Mouse (Mus musculus) forebrain, embryonic 10.5 days (tissue): ENCODE measurements around the gene Rplp0. TPM values are rescaled to one million over a fixed set of nuclear protein-coding genes. Genes with fewer than 3 reads are reported as not detected.
"Not testable (repeated sequence)": the region's sequence is repeated elsewhere in the genome, so short reads cannot be mapped to it uniquely, and the experiment has no call there.

ENCODE experiments used
- DNase-seq: peaks from one replicate; pipeline ENCODE4 v3.0.0-alpha.2; 2017; ENCODE audit warnings: low spot score; ENCODE audit errors: extremely low spot score
- H3K27ac ChIP-seq: fragments of 300-500 bp; sonication (generic); 2 replicates; pipeline ENCODE4 v1.5.1; 2016; ENCODE audit warnings: mild to moderate bottlenecking
- H3K27me3 ChIP-seq: fragments of 300-500 bp; sonication (generic); 2 replicates; pipeline ENCODE4 v1.6.1; 2016; ENCODE audit warnings: mild to moderate bottlenecking; ENCODE audit not compliant: poor library complexity, severe bottlenecking
- H3K36me3 ChIP-seq: fragments of 300-500 bp; sonication (generic); replicated peaks from 2 replicates; pipeline ENCODE4 v1.6.1; 2016; ENCODE audit warnings: mild to moderate bottlenecking, moderate library complexity
- H3K4me1 ChIP-seq: fragments of 300-500 bp; sonication (generic); 2 replicates; pipeline ENCODE4 v1.6.1; 2016
- H3K4me3 ChIP-seq: fragments of 300-500 bp; sonication (generic); 2 replicates; pipeline ENCODE4 v1.5.1; 2016; ENCODE audit warnings: mild to moderate bottlenecking, moderate library complexity
- H3K9me3 ChIP-seq: fragments of 300-500 bp; sonication (generic); 2 replicates; pipeline ENCODE4 v1.6.1; 2016; ENCODE audit warnings: mild to moderate bottlenecking, moderate library complexity
- WGBS: fragments of 180-500 bp; shearing (Covaris S2); methylation state at CpG from one replicate; pipeline ENCODE4 v1.1.7; 2016; 5-methylcytosine and 5-hydroxymethylcytosine counted together
- polyA plus RNA-seq: library from polyadenylated mRNA; unstranded; fragments of >200 nt; fragmentation: Nextera tagmentation; extraction: Ambion mirVana; gene quantifications from 2 replicates; pipeline ENCODE4 v1.2.1, GENCODE M21; 2016

Rplp0 gene
- polyA plus RNA-seq, result 1,454 and 1,463 TPM in 2 replicates

GRCm38 (mm10) chr5:115559237-115560101 is at the start of gene Rplp0:
Gene Rplp0, plus strand, starts transcription at chr5:115559467.
- peak; percentile 99 for DNase-seq
- no peaks in the 10 kb centered on the region for H3K9me3 ChIP-seq
- peak within 1 kb of the TSS; percentile 96 for H3K27ac ChIP-seq
- peak within 1 kb of the TSS; percentile 79 for H3K4me3 ChIP-seq
- H3K4me1 ChIP-seq, result peaks cover 43% of the 10 kb centered on the region
- no peaks in the 10 kb centered on the region for H3K27me3 ChIP-seq
- WGBS, result under 1% methylated on average over 78 of the region's 78 CpGs
- peaks cover 47% of the 10 kb centered on the region for H3K36me3 ChIP-seq

GRCm38 (mm10) chr5:115509790-115510689 is 49.2 kb upstream of the Rplp0 start:
- no peak for DNase-seq
- H3K4me1 ChIP-seq, result peaks cover 64% of the 10 kb centered on the region
- 61% methylated on average over 15 of the region's 15 CpGs for WGBS

GRCm38 (mm10) chr5:115512375-115512774 is 46.9 kb upstream of the Rplp0 start:
- DNase-seq, result no peak
- 96% methylated on average over 7 of the region's 7 CpGs for WGBS
- H3K9me3 ChIP-seq, result no peaks in the 10 kb centered on the region
- peaks cover 66% of the 10 kb centered on the region for H3K4me1 ChIP-seq
- no peak overlapping the region for H3K4me3 ChIP-seq
- H3K27ac ChIP-seq, result no peak overlapping the region
- no peaks in the 10 kb centered on the region for H3K27me3 ChIP-seq
- H3K36me3 ChIP-seq, result peaks cover 30% of the 10 kb centered on the region

More at GRCm38 (mm10) chr5:115509790-115510689, 49.2 kb upstream of the Rplp0 start:
- Histone ChIP-seq H3K36me3 (peaks cover 12% of the 10 kb centered on the region; the same call in 1 of the 2 replicates), H3K27ac (peak overlapping the region; percentile 70), H3K4me3 (peak overlapping the region; percentile 91), H3K27me3 (no peaks in the 10 kb centered on the region), H3K9me3 (no peaks in the 10 kb centered on the region)

GRCm38 (mm10) chr5:115513246-115513645 is 46.0 kb upstream of the Rplp0 start:
- Histone ChIP-seq H3K36me3 (peaks cover 35% of the 10 kb centered on the region), H3K27ac (no peak overlapping the region), H3K4me3 (no peak overlapping the region), H3K4me1 (peaks cover 57% of the 10 kb centered on the region), H3K9me3 (no peaks in the 10 kb centered on the region), H3K27me3 (no peaks in the 10 kb centered on the region)
- no peak for DNase-seq
- 96% methylated on average over 14 of the region's 14 CpGs for WGBS

- Histone ChIP-seq H3K27ac (peak overlapping the region; percentile 81; the same call in 1 of the 2 replicates), H3K4me3 (no peak overlapping the region), H3K36me3 (peaks cover 36% of the 10 kb centered on the region), H3K27me3 (no peaks in the 10 kb centered on the region), H3K9me3 (no peaks in the 10 kb centered on the region), H3K4me1 (peaks cover 52% of the 10 kb centered on the region)
- 95% methylated on average over 16 of the region's 16 CpGs for WGBS
- DNase-seq, result no peak
Observed at GRCm38 (mm10) chr5:115513721-115514120, 45.5 kb upstream of the Rplp0 start.

- H3K27ac ChIP-seq, result peak overlapping the region; percentile 81
- H3K9me3 ChIP-seq, result no peaks in the 10 kb centered on the region
- no peaks in the 10 kb centered on the region for H3K27me3 ChIP-seq
- peaks cover 46% of the 10 kb centered on the region for H3K4me1 ChIP-seq
- peaks cover 36% of the 10 kb centered on the region for H3K36me3 ChIP-seq
- 73% methylated on average over 6 of the region's 6 CpGs for WGBS
- no peak for DNase-seq
- 0 out of 2 replicates have a peak overlapping the region, but pooled peaks have one; percentile 1 for H3K4me3 ChIP-seq
Observed at GRCm38 (mm10) chr5:115514346-115514745, 44.9 kb upstream of the Rplp0 start.

GRCm38 (mm10) chr5:115514896-115515587 is 44.2 kb upstream of the Rplp0 start:
- peak overlapping the region; percentile 81 for H3K27ac ChIP-seq
- H3K4me3 ChIP-seq, result 0 out of 2 replicates have a peak overlapping the region, but pooled peaks have one; percentile 1
- H3K9me3 ChIP-seq, result no peaks in the 10 kb centered on the region
- 63% methylated on average over 20 of the region's 20 CpGs for WGBS
- H3K36me3 ChIP-seq, result peaks cover 36% of the 10 kb centered on the region
- no peaks in the 10 kb centered on the region for H3K27me3 ChIP-seq
- no peak for DNase-seq
- peaks cover 41% of the 10 kb centered on the region for H3K4me1 ChIP-seq

DNA sequence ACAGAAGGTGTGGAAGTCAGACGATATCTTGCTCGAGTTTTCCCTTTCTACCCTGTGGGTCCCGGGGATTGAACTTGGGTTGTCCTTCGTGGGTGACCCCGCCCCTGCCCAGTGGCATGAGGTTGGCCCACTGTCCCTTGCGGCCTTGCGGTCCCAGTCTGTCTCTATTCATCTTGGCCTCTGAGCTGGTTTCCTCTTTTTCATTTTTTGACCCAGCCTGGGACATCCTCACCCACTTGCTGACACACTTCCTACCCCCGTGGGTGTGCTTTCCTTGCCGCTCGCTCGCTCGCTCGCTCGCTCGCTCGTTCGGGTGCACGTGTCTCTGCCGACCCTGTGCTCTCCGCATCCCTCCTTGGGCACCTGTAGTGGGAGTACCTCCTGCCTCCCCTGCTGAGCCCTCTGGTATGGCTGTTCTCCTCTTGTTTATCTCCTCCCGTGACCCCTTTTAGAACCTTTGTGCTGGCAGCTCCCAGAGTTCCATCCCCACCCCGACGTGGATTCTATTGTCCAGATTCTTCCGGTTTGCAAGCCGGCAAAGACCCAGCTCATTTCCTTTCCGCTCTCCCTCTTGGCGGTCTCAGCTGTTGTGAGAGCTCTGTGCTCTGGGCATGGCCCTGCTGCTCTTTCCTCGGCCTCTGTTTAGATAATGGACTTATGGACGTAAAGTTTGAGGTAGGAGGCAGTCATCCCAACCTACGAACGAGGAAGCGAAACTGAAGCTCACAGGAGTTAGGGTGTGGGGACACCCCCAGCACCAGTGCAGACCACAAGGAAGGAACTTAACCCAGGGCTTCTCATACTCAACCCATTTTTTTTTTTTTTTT is 43.0 kb upstream of the Rplp0 start:
- Histone ChIP-seq H3K4me3 (no peak overlapping the region), H3K9me3 (no peaks in the 10 kb centered on the region), H3K27me3 (no peaks in the 10 kb centered on the region), H3K27ac (peak overlapping the region; percentile 66), H3K36me3 (peaks cover 38% of the 10 kb centered on the region), H3K4me1 (peaks cover 50% of the 10 kb centered on the region)
- no peak for DNase-seq
- 86% methylated on average over 32 of the region's 32 CpGs for WGBS

GRCm38 (mm10) chr5:115516908-115517307 is 42.4 kb upstream of the Rplp0 start:
- Histone ChIP-seq H3K36me3 (peaks cover 37% of the 10 kb centered on the region), H3K27me3 (no peaks in the 10 kb centered on the region), H3K9me3 (no peaks in the 10 kb centered on the region), H3K4me1 (peaks cover 53% of the 10 kb centered on the region), H3K27ac (no peak overlapping the region), H3K4me3 (no peak overlapping the region)
- DNase-seq, result no peak
- 92% methylated on average over 7 of the region's 7 CpGs for WGBS

- Histone ChIP-seq H3K4me3 (no peak overlapping the region), H3K36me3 (peaks cover 33% of the 10 kb centered on the region), H3K9me3 (no peaks in the 10 kb centered on the region), H3K27me3 (no peaks in the 10 kb centered on the region), H3K4me1 (peaks cover 56% of the 10 kb centered on the region), H3K27ac (no peak overlapping the region)
- WGBS, result 95% methylated on average over 9 of the region's 9 CpGs
- no peak for DNase-seq
Observed at GRCm38 (mm10) chr5:115517501-115517900, 41.8 kb upstream of the Rplp0 start.

GRCm38 (mm10) chr5:115518214-115518613 is 41.1 kb upstream of the Rplp0 start:
- not testable (repeated sequence) for H3K9me3 ChIP-seq, H3K4me3 ChIP-seq, H3K27ac ChIP-seq, DNase-seq, H3K27me3 ChIP-seq
- Histone ChIP-seq H3K4me1 (peaks cover 63% of the 10 kb centered on the region), H3K36me3 (peaks cover 33% of the 10 kb centered on the region)
- 97% methylated on average over 8 of the region's 8 CpGs for WGBS
